Mouse (Mus musculus): ENCODE measurements around the gene Klk1.
"Not testable (repeated sequence)": the region's sequence is repeated elsewhere in the genome, so short reads cannot be mapped to it uniquely, and the experiment has no call there.

The Klk1 gene

DNA sequence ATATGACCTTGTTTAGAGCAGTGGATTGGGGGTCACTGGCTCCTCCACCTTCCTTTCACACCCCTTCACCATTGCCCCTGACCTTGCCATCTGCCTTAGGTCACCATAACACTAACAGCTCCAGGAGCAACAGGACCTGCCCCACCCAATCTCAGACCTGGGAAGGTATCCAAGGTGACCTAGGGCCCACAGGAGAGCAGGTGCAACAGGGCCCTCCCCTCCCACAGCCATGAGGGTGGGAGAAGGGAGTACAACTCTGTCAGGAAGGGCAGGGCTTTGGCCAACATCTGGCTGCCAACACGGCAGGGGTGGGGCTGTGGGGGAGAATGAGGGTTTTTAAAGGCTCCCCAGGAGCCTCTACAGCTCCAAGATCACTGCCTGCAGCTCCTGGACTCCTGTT is at the start of gene Klk1:
TSS of gene Klk1 (plus strand) at position 285 of the 400 bp plus-strand sequence.
- no peak for DNase-seq (ENCODE audit: low spot score)

- no peak for DNase-seq (ENCODE audit: low spot score)
Measured at GRCm38 (mm10) chr7:44179299-44180045, 45.7 kb upstream of the Klk1 start.

- not testable (repeated sequence) for DNase-seq (ENCODE audit: low spot score)
Measured at GRCm38 (mm10) chr7:44186516-44186915, 38.6 kb upstream of the Klk1 start.

- not testable (repeated sequence) for DNase-seq (ENCODE audit: low spot score)
Measured at GRCm38 (mm10) chr7:44187936-44188335, 37.2 kb upstream of the Klk1 start, which contains the start of gene Klk1b24. Gene Klk1b24 (plus strand): TSS chr7:44188236.

- DNase-seq (ENCODE audit: low spot score): not testable (repeated sequence)
Measured at GRCm38 (mm10) chr7:44193466-44193865, 31.7 kb upstream of the Klk1 start.

DNA sequence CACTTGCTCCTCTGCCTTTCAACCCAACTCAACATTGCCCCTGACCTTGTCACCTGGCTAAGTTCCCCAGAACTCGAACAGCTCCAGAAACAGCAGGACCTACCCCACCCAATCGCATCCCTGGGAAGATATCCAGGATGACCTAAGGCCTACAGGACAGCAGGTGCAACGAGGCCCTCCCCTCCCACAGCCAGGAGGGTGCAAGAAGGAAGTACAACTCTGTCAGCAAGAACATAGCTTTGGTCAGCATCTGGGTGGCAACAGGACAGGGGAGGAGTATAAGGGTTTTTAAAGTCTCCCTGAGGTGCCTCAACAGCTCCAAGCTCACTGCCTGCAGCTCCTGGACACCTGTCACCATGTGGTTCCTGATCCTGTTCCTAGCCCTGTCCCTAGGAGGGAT is 27.3 kb upstream of the Klk1 start, which contains the start of gene Klk1b3:
TSS of gene Klk1b3 (plus strand) at position 301 of the 400 bp plus-strand sequence.
- DNase-seq (ENCODE audit: low spot score): no peak

- DNase-seq (ENCODE audit: low spot score): not testable (repeated sequence)
Measured at GRCm38 (mm10) chr7:44207135-44207534, 18.0 kb upstream of the Klk1 start, which contains the start of gene Klk1b4. Gene Klk1b4 (plus strand): TSS chr7:44207435.

DNA sequence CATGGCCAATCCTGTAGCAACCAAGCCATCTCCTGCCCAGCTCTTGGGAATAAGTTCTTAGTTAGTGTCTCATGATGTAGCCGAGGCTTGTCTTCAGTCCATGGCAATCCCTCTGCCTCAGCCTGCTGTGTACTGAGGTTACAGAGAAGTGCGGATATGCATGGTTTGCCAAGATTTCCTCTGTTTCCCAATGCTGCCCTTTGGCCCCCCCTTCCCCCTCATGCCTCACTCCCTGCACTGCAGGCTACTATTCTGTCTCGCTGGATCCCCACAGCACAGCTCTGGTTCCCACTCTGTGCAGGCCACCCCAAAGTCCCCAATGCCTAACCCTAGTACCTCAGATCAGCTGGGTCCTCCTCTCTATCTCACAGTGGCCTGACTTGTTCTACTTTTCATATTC is 16.9 kb upstream of the Klk1 start:
- no peak for DNase-seq (ENCODE audit: low spot score)

GRCm38 (mm10) chr7:44215645-44216044 is 9.5 kb upstream of the Klk1 start, which contains the start of gene Klk1b5:
Gene Klk1b5 (plus strand): TSS chr7:44215945.
- DNase-seq (ENCODE audit: low spot score): no peak

GRCm38 (mm10) chr7:44221601-44222000 is 3.6 kb upstream of the Klk1 start:
- DNase-seq (ENCODE audit: low spot score): not testable (repeated sequence)

DNA sequence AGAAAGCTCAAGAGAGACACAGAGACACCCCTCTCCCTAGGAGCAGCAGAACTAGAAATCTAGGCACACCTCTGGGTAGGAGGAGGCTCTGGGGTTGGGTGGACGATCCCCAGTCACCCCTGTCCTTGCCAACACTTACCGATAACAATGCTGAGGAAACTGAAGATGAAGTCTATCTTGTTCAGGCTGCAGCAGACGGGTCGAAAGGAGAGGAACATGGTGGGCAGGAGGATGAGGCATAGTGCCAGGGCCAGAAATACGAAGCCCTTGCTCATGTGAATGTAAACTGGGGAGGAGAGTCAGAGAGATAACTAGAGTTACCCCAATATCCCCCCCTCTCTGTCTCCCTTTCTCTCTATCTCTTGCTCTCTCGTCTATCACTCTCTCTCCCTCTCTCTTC is 2.8 kb upstream of the Klk1 start:
- DNase-seq (ENCODE audit: low spot score): not testable (repeated sequence)

- DNase-seq (ENCODE audit: low spot score): no peak
Measured at GRCm38 (mm10) chr7:44235909-44236308, 10.7 kb downstream of the Klk1 start, which contains the start of gene Gm36864. Gene Gm36864 (plus strand): TSS chr7:44236177.

GRCm38 (mm10) chr7:44239913-44240312 is 14.8 kb downstream of the Klk1 start:
- DNase-seq (ENCODE audit: low spot score): no peak

DNA sequence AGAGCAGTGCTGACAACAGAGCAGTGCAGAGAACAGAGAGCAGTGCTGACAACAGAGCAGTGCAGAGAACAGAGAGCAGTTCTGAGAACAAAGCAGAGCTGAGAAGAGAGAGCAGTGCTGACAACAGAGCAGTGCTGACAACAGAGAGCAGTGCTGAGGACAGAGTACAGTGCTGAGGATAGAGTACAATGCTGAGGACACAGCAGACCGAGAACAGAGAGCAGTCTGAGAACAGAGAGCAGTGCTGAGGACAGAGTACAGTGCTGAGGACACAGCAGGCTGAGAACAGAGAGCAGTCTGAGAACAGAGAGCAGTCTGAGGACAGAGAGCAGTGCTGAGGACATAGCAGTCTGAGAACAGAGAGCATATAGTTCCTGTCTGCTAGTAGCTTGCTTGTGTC is 15.6 kb downstream of the Klk1 start:
- DNase-seq (ENCODE audit: low spot score): no peak

- DNase-seq (ENCODE audit: low spot score): no peak
Measured at GRCm38 (mm10) chr7:44241163-44241562, 16.0 kb downstream of the Klk1 start.

GRCm38 (mm10) chr7:44244080-44244479 is 18.9 kb downstream of the Klk1 start:
- DNase-seq (ENCODE audit: low spot score): no peak

DNA sequence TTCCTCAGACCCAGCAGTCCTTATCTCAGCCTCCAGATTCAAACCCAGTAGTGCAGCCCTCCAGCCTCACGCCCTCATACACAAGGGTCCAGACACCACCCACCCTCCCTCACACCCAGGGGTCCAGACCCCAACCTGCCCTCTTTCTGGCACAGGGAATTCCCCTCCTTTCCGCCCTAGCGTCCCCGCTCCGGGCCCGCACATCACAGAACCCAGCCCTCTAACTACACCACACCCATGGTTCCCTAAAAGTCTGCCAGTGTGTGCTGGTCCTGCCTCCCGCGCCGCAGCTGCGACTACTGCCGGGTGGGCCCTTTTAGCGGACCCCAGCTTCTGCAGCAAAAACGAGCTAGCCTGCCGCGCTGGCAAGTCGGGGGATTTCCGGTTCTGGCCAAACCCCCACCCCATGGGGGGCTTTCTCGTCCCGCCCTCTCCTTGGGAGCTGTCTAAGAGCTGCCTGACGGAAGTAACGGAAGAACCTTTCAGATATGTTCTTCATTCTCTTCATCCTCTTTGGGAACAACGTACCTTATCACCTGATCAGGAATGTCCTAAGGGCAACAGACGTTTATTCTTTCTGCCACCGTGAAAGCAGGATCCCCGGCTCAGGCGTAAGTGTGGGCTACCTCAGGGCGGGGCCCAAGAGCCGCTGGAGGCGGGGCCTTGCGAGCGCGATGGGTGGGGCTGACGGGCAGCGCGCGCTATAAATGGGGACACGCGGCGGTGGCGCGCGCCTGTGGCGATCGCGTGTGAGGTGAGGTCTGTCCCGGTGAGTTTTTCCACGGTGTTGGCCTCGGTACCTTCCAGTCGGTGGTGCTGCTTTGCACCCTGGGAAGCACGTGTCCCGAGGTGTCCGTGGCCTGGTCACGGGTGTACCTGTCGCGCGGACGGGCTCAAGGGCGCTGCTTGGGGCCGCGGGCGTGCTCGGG is 21.2 kb downstream of the Klk1 start, which contains the start of the genes 1700028J19Rik and 2410002F23Rik:
TSS of gene 1700028J19Rik (minus strand) at position 641 of the 929 bp plus-strand sequence.
TSS of gene 2410002F23Rik (plus strand) at position 668 of the 929 bp plus-strand sequence.
- peak; percentile 94 for DNase-seq (ENCODE audit: low spot score)

GRCm38 (mm10) chr7:44246984-44247470 is 21.9 kb downstream of the Klk1 start:
- peak; percentile 70 for DNase-seq (ENCODE audit: low spot score)

DNA sequence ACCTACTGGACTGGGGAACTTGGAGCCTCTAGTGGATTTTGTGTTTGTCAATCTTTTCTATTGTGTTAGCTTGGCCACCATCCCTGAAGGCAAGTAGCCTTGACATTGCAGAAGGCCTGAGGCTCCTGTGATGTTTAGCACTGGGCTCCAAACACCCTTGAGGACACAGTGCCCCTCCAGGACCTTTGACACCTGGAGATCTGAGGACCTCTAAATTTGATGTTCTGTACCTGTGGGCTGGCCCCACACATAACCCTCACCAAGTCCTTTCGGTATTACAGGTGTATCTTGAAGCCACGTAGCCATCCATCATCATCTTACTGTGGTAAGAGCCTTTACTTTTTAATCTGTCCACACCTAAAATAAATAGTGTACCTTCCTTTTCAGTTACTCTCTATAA is 22.8 kb downstream of the Klk1 start:
- DNase-seq (ENCODE audit: low spot score): no peak

DNA sequence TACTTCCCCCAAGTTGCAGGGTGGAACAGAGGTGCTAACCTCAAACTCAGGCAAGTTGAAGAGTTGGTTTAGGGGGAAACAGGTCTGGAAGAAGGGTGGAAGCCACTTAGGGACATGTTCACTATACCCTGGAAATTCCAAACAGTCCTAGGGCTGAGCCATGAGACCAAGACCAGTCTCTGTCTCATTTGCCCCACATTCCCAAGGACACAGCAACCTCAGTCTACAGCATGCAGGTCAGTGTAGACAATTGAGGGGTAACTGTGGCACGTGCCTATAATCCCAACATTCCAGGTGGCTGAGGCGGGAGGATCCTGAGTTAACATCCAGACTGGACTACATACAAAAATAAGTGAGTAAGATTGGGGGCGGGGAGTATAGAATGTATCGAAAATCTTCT is 24.1 kb downstream of the Klk1 start:
- no peak for DNase-seq (ENCODE audit: low spot score)

- DNase-seq (ENCODE audit: low spot score): not testable (repeated sequence)
Measured at GRCm38 (mm10) chr7:44250732-44251275, 25.6 kb downstream of the Klk1 start.

All from retina, embryonic 14.5 days (tissue).